Mouse (Mus musculus): ENCODE results near the gene Gja8. TPM values are rescaled to one million over a fixed set of nuclear protein-coding genes. Genes with fewer than 3 reads are reported as not detected.

Gja8 gene
- total RNA-seq, 2 experiments from 2014 or later = not detected

- no peak for DNase-seq (ENCODE audit: extremely low spot score in 1 of 2, low spot score in 1 of 2)
These were observed 45.4 kb downstream of the Gja8 start for GRCm38 (mm10) chr3:96880385-96880784.

- no peak for DNase-seq (ENCODE audit: extremely low spot score in 1 of 2, low spot score in 1 of 2)
These were observed 46.3 kb downstream of the Gja8 start for GRCm38 (mm10) chr3:96879536-96879935.

- no peak for DNase-seq (ENCODE audit: extremely low spot score in 1 of 2, low spot score in 1 of 2)
These were observed 50.8 kb downstream of the Gja8 start for GRCm38 (mm10) chr3:96874808-96875571.

- DNase-seq (ENCODE audit: extremely low spot score in 1 of 2, low spot score in 1 of 2) = no peak
These were observed 53.3 kb downstream of the Gja8 start for GRCm38 (mm10) chr3:96872501-96872900.

GRCm38 (mm10) chr3:96871070-96871469 is 54.8 kb downstream of the Gja8 start:
- no peak for DNase-seq (ENCODE audit: extremely low spot score in 1 of 2, low spot score in 1 of 2)

- no peak for DNase-seq (ENCODE audit: extremely low spot score in 1 of 2, low spot score in 1 of 2)
These were observed 55.5 kb downstream of the Gja8 start for GRCm38 (mm10) chr3:96870270-96870669.

- DNase-seq (ENCODE audit: extremely low spot score in 1 of 2, low spot score in 1 of 2) = no peak
These were observed 56.7 kb downstream of the Gja8 start for GRCm38 (mm10) chr3:96869091-96869490.

GRCm38 (mm10) chr3:96868566-96868965 is 57.3 kb downstream of the Gja8 start:
- DNase-seq (ENCODE audit: extremely low spot score in 1 of 2, low spot score in 1 of 2) = no peak

GRCm38 (mm10) chr3:96867863-96868262 is 58.0 kb downstream of the Gja8 start:
- DNase-seq (ENCODE audit: extremely low spot score in 1 of 2, low spot score in 1 of 2) = no peak

Other genes starting within 250 kb of the Gja8 start
- 10 to 100 TPM; 24.6 to 27.0 TPM for gene Pias3, start 229.6 kb downstream of the Gja8 start, total RNA-seq (2021)
- gene Nudt17, start 217.5 kb downstream of the Gja8 start, total RNA-seq (2021) = 10 to 100 TPM; 13.2 to 16.7 TPM
- 10 to 100 TPM; 24.7 to 24.9 TPM for gene Polr3c, start 198.4 kb downstream of the Gja8 start, total RNA-seq (2021)
- gene Rnf115, start 198.4 kb downstream of the Gja8 start, total RNA-seq (2021) = 10 to 100 TPM; 56.0 to 62.3 TPM
- under 1 TPM; 0.22 to 0.35 TPM for gene Pdzk1, start 96.7 kb downstream of the Gja8 start, total RNA-seq (2021)
- gene Cd160, start 96.7 kb downstream of the Gja8 start, total RNA-seq (2021) = not detected
- 1 to 10 TPM in 1 of 2 experiments, under 1 TPM in 1; 0.70 to 1.2 TPM for gene Gja5, start 21.3 kb downstream of the Gja8 start, total RNA-seq (2021)
- 10 to 100 TPM; 39.3 to 46.1 TPM for gene Gpr89, start 20.7 kb downstream of the Gja8 start, total RNA-seq (2021)
- gene Acp6, start 232.8 kb upstream of the Gja8 start, total RNA-seq (2021) = 10 to 100 TPM; 25.5 to 35.1 TPM

Measured in layer of hippocampus, postnatal 25 days (tissue).